Mouse (Mus musculus) heart, postnatal 10 days (tissue): Measurements from ENCODE around the gene Arpp21. TPM values are rescaled to one million over a fixed set of nuclear protein-coding genes. Genes with fewer than 3 reads are reported as not detected.

Source experiments
- DNase-seq, 2 experiments: peaks; one replicate each; pipeline ENCODE4 v3.0.0; 2021
- intact Hi-C: fragments of 180-260 bp; cut with DNase I; formaldehyde crosslinking; loops from one replicate; pipeline ENCODE4 v1.15.1; 2025
- total RNA-seq, 2 experiments: library from RNA; stranded (reverse); gene quantifications; 2 replicates each; pipeline ENCODE4 v1.2.3; 2021

The Arpp21 gene
- total RNA-seq, 2 experiments from 2014 or later, result 1.8 to 2.8 TPM

DNA sequence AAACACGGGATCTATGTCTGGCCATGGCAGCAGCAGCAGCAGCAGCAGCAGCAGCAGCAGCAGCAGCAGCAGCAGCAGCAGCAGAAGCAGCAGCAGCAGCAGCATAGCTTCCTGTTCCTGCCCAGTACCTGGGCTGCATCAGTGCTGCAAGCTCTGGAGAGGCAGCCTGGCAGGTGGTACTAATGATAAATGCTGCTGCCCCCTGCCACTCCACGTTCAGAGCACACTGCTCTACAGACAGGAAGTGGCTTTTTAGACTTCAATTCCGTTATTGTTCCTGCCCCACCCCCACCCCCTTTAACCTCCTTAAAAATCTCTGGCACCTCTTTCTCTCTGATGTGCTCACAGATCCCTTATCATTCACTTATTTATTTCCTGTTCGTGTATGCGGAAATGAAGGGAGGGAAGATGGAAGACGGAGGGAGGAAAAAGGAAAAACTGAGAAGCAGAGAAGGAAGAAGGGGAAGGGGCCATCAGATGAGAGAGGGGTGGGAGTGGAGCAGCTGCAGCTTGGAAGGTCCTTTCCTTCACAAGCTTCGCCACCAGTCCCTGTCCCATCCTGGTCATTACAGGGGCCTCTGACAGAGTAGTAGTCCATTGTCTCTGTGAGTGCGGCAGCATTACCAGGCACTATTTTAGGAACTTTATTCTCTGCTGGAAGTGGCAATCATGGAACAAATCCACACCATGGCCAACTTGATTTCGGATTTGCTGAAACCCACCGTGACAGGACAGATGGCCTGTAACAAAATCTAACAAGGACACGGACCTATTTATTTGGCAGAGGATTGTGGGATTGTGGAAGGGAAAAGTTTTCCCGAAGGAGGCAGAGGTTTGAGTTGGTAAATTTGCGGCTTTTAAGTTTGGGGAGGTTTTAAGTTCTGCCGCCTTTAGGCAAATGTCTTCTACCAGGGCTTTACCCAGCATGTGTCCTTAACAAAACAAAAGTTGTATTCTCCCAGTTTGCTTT lies 49.1 kb downstream of the Arpp21 start:
- intact Hi-C loops, result no loop called here
- no peak for DNase-seq

DNA sequence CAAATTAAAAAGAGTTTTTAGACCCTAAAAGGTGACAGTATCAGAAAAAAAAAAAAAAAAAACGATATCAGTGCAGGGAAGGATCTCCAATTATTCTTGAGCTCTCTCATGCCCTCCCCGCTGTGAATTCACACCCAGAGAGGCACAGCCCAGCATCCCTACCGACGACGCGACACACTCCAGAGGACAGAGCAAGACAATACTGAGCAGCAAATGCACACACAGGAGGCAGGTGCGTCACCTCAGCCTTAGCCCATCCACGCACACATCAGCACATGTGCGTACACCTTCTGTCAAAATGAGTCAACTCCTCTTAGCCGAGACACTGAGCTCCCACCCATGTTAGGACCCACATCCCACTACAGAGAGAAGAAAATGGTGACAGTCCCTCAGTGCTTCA lies 50.0 kb downstream of the Arpp21 start:
- no peak for DNase-seq
- intact Hi-C loops, result no loop called here

DNA sequence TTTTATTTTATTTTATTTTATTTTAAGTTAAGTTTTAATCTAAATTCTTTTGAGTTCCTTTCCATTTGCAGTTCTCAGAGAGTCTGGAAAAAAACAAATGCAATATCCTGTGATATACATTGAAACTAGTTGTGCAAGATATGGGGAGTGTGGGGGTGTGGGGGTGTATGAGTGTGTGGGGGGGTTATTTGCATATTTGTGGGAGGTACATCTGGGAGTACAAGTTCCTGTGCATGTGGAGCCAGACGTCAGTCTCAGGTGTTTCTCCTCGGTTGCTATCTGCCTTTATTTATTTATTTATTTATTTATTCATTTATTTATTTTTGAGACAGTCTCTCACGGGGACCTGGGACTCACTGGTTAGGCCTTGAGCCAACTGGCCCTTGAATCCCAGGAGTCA lies 53.0 kb downstream of the Arpp21 start:
- intact Hi-C loops, result no loop called here
- no peak for DNase-seq

DNA sequence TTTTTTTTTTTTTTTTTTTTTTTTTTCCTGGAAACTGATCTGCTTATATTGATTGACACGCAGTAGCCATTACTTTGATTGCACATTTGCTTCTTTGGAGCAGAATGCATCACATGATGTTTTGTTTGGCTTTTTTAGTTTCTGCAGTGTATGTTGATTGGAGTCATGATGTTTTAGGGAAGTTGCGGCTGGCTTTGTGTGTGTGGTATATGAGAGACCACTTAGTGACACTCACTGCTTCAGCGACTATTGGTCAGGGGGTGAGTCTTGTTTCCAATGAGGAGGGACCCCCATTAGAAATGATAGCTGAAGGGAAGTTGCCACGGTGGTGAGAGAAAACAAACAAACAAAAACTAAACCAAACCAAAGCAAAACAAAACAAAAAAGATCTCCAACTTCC lies 55.7 kb downstream of the Arpp21 start:
- intact Hi-C loops, result no loop called here
- no peak for DNase-seq

DNA sequence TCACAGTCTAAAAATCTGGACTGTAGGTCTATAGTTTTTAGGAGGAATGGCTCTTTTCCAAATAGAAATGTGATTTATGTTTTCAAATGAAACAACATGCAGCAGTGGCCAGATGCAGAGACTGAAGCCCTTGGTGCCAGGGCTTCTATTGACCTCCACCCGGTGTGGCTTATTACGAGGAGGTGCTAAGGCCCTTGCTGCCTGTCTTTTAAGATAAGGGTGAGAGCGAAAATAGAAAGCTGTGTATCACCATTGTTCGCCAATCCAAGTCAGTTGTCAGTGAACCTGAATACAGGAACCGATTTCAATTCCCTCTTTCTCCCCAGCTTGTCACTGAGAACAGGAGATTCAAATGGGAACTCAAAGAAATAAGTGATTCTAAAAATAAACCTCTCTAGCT lies 57.3 kb downstream of the Arpp21 start:
- intact Hi-C loops, result no loop called here
- DNase-seq, result no peak

DNA sequence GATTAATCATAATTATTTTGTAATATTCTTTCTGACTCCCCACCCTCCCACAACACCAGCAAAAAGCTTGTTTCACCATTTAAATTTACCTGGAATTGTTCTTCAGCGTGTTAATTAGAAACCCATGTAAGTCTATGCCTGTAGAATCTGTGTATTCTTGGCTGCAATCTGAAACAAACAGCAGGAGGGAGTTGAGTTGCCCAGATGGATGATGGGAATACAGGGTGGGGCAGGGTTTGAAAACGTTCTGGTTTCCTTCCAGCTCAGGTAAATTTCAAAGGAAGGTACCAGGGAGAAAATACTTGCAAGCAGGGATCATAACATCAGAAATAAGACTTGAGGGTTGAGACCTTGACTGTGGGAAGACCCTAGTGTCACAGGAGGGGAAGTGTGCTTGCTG lies 58.2 kb downstream of the Arpp21 start:
- DNase-seq, result no peak
- intact Hi-C loops, result no loop called here

DNA sequence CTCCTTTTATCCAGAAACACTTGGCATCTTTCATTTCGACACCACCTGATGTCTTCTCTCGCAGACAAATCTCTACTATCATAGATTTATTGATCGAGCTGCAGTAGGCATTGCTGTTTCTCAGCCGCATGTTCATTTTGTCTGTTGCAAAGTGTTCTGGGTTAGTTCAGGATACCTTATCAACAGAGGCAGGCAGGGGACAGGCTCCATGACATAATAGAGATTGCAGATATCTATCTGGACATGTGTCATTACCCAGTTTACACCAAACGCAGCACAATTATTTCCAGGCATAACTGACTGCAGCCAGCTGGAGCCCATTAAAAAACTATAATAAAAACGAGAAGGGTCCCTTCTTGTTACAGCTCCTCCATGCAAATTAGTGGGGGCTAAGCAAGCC lies 59.4 kb downstream of the Arpp21 start:
- DNase-seq, result no peak

DNA sequence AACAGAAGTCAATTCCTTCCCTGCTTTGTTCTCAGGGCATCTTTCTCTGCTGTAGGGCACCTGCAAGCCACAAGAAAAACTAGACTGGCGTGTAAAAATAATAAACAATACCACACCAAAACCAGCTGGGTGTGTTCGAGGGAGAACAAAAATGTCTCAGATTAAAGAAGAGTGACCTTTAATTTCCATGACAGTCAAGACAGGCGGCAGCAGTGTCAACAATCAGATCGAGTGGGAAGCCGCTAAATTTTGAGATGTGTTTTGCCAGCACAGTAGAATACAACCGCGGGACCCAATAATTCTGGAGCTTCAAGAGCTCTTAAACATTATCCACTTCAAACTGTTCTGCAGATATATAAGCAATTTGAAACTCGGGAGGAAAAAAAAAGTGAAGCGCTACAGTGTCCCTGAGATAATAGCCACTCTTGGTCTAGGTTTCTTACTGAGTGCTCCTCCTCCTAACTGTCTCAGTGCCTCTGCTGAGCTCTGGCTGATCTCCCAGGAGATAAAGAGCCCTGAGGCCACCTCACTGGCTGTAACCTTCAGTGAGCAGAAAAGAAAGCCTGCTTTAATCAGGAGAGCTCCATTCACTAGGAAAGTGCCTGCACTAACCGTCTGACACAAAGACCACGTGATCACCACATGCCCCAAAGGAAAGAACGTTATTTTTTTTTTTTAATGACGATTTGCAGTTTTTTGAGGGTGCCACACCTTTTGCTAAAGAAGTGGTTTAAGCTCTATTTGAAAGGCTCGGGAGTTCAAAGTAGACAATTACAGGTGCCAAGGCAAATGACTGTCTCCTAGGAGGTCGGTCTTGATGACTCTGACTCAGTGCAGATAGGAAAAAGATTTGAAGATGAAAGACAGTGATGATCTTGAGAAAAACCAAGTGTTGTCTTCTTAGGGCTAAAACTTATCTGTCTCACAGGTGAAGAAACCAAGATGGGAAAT lies 61.1 kb downstream of the Arpp21 start:
- no peak for DNase-seq
- intact Hi-C loops, result no loop called here

More for the DNA sequence above, 59.4 kb downstream of the Arpp21 start:
- intact Hi-C loops, result no loop called here

DNA sequence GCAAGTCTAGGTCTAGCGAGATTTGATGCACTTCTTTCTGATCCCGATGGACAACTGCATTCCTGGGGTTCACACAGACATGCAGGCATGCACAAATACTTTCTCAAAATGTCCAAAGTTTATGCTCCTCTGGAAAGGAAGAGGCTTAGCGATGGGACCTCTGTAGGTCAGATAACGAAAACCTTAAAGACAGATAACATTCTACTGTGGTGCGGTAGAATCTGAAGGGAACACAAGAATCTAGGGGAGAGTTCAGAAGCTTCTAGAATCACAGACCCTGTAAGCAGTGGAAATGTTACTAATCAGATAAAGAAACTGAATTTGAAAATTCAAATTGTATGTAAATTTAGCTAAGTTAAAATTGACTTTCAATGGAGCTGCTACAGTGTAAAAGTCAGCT lies 62.0 kb downstream of the Arpp21 start:
- intact Hi-C loops, result no loop called here
- DNase-seq, result no peak

DNA sequence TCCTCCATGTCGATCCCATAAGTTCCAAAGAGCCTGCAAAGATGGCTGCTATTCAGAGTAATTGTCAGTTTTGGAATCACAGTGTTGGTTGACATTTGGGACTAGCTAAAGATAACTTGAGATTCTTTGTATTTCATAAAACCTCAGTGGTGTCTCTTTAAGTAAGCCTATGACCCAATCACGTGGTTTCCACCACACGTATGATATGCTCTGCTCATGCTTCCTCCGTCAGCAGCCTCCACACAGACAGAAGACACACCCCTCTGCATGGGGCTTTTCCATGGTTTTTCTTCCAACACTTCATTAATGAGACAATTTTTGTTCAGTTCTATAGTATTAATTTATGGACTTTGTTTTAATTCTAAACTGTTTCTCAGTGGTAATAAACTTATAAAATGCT lies 71.1 kb downstream of the Arpp21 start:
- intact Hi-C loops, result no loop called here

DNA sequence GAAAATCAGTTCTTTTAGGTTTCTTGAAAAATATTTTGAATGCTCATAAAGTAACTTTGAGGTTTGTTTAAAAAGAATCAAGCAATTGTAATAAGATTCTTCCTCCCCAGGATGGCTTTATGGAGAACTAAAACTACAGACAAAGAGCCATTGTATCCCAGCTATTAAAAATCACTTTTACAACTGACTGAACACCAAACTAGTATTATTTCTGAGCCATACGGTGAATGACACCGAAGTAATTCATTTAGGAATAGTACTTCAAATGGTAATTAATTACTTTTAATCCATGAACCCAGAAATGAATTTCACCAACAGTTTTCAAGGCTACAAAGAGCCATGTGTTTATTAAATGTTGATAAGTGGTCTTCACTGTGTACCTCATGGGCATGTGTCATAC lies 74.8 kb downstream of the Arpp21 start:
- DNase-seq, result no peak
- intact Hi-C loops, result no loop called here

More for the DNA sequence above, 71.1 kb downstream of the Arpp21 start:
- no peak for DNase-seq

DNA sequence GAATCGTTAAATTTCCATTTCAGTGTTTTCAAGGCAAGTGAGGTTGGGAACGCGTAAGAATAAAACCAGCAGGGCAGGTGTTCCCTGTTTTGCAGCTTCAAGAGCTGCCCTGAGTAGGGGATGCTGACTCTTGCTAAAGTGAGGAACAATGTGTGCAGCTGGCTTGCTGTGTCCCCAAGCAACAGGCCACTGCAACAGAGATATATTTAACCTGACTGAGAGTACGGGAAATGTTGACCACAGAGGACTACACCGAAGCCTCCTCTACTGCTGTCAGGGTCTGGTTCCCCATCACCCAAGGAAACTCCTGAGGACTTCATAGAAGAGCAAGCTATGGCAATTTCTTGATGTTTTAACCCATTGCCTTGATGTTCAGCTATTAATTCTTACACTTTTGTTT lies 81.8 kb downstream of the Arpp21 start:
- intact Hi-C loops, result no loop called here
- DNase-seq, result no peak

DNA sequence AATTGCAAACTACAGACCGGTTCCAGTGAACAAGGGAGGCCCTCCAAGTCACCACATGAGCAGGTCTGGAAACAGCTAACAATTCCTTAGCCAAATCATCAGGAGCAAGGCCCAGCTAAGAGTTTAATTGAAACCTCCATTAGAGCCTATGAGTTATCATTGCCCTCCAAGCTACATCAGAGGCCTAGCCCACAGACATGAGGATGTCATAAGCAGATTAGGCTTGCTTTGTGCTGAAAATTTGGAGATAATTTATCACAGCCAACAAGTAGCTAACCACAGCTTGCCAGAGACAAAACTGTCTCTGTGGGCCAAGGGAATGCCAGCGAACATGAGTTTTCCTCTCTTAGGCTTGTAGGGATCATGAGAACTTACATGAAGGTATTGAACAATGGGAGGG lies 83.0 kb downstream of the Arpp21 start:
- intact Hi-C loops, result no loop called here
- DNase-seq, result no peak

DNA sequence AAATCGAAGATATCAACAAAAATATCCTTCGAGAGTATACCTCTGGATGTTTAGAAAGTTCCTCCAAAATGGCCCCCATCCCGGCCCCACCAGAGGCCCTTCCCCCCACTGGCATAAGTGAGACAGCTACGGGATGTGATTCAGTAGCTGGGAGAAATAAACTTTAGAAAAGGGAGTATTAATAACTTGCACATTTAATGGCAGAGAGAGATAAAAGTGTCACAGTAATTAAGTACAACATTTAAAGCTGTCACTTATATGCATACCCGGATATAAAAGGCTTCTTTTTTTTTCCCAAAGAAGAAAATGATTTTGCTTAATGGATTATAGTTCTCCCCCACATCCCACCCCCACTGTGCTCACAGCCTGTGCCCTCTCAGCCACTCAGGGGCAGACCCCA lies 84.6 kb downstream of the Arpp21 start:
- intact Hi-C loops, result no loop called here

DNA sequence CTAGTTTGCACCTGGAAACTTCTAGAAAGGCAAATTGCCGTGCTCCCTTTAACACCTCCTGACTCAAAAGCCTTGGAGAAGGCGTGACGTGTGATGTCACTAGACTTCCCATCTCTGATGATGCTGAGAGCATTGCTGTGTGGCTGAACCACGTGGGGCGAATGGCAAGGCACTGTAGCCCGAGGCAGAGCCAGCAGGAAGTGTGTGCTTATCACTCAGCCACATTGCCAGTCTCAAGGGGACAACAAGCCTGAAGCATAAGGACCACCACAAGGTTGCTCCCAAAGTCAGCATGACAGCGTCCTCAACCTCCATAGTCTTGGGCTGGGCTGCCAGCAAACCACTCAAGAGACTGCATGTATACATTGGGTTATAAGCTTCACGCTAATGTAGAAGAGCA lies 95.1 kb downstream of the Arpp21 start:
- DNase-seq, result no peak
- intact Hi-C loops, result no loop called here

More for the DNA sequence above, 84.6 kb downstream of the Arpp21 start:
- DNase-seq, result no peak

DNA sequence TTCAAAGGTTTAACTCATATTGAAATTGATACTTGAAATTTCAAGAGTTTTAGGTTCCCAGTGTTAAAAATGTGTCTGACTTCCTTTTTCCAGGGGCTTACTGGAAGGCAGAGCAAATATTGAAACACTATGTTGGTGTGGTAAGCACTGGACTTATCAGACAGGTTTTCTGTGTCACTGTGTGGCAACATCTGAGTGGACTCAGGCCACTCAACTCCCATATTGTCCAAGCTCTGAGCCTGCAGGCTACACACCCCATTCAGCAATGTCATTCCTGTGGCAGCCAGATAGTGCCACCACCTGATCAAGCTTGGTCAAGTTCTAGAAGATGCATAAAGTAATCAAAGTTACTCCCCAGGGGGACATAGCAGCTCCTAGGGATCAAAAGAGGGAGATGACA lies 97.9 kb downstream of the Arpp21 start:
- DNase-seq, result no peak
- intact Hi-C loops, result no loop called here

DNA sequence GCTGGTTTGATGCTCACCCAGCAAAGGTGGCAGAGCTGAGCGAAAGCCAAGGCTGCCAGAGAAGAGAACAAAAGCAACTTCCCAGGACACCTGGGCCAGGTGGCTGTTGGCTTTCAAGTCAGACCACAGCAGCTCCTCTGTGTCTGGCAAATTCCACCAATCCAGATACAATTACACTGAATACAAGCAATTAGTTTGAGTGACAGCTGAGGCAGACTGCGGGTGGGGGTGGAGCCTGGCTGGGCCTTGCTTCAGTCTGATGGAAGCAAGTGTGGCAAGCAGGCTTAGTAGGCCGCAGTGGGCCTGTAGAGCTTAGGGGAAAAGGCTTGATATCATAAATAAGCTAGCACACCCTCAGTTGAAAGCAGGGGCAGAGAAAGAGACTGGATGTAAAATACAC lies 104.9 kb downstream of the Arpp21 start:
- no peak for DNase-seq
- intact Hi-C loops, result no loop called here

DNA sequence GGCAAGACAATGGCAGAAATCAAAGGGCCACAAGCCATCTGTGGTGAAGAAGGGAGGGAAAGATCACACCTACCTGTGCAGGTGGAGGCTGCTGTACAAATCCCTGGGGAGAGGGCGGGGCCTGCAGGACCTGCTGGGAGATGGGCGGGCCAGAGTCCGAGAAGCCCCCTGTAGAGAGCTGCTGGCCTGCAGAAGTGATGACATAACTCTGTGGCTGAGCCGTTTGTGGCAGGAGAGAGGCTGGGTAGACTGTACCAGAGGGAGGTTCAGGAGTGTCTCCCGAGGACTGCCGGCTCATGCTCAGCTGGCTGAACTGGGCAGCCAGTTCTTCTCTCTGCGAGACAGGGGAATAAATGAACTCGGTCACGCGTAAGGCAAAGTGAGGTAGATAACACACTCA lies 111.1 kb downstream of the Arpp21 start:
- intact Hi-C loops, result no loop called here

DNA sequence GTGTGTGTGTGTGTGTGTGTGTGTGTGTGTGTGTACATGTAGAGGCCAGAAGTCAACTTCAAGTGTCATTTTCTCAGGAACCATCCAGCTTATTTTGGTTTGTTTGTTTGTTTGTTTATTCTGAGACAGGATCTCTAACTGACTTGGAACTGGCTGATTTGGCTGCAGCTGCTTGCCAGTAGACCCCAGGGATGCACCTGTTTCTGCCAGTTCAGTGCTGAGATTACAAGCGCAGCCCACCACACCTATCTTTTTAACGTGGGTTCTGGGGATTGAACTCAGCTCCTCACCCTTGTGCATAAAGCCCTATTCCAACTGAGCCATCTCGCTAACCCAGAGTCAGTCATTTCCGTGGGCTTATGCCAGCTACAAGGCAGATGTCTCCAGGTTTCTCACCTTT lies 111.6 kb downstream of the Arpp21 start:
- no peak for DNase-seq

More for the DNA sequence above, 111.1 kb downstream of the Arpp21 start:
- no peak for DNase-seq

DNA sequence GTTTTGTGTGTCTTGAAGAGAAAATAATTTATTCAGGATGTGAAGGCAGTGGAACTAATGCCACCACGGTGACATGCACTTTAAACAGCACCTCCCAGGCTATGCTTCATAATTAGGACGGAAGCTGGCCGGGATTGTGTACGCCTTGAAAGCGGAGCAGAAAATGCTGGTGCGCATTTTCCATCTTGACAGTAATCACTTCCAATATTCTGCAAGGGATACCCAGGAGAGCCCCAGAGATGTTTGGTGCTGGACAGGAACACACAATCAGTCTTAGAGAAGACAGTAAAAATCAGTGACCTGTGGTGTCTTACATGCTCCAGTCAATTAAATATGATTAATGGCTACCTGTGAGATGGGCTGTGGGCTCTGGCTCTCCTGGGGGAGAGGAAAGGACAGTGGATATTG lies 112.3 kb downstream of the Arpp21 start:
- no peak for DNase-seq
- intact Hi-C loops, result no loop called here

More for the DNA sequence above, 111.6 kb downstream of the Arpp21 start:
- intact Hi-C loops, result no loop called here

DNA sequence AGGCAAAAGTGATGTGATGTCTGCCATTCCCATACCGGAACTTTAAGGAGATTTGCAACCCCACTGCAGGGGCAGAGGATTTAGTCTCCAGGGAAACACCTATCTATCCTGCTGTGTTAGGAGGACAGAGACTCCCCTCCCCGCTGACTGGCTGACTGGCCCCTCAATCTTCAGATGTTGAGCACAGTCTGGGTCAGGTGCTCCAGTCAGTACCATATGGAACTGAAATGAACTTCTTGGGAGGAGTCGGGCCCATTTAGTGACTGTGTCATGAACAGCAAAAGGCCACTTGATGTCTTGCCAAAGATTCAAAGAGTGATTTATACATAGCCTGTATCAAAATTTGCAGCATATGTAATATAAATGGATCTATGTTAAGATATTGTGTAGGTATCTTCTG lies 116.2 kb downstream of the Arpp21 start:
- intact Hi-C loops, result no loop called here
- DNase-seq, result no peak

DNA sequence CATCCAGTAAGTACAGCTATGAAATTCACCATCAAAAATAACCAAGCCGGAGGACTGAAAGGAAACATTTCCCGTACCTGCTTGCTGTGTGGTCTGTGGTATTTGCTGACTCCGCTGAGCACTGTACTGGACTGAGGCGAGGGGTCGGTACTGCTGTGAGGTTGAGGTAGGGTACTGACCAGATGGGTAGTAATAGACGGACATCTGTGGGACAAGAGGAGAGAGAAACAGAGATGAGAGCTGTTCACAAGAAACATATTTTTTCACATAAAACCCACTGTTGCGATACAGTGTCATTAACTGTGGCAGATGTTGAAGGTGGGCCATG lies 116.7 kb downstream of the Arpp21 start:
- intact Hi-C loops, result no loop called here
- no peak for DNase-seq
